Mouse (Mus musculus): ENCODE results near the gene Fpgs.

Gene Fpgs

GRCm38 (mm10) chr2:32693823-32694411 is 10.0 kb downstream of the Fpgs start:
- DNase-seq, result peak; percentile 96 to 97

- no peak for DNase-seq
Observed at GRCm38 (mm10) chr2:32693282-32693681, 10.7 kb downstream of the Fpgs start.

GRCm38 (mm10) chr2:32692496-32692895 is 11.4 kb downstream of the Fpgs start:
- DNase-seq, result no peak

- DNase-seq, result no peak
Observed at GRCm38 (mm10) chr2:32691041-32691440, 12.9 kb downstream of the Fpgs start.

GRCm38 (mm10) chr2:32689420-32689819 is 14.5 kb downstream of the Fpgs start:
- DNase-seq, result peak; percentile 87 to 92

- DNase-seq, result no peak
Observed at GRCm38 (mm10) chr2:32687562-32687961, 16.4 kb downstream of the Fpgs start.

- DNase-seq, result no peak
Observed at GRCm38 (mm10) chr2:32686640-32687039, 17.3 kb downstream of the Fpgs start.

GRCm38 (mm10) chr2:32685807-32686206 is 18.1 kb downstream of the Fpgs start:
- no peak for DNase-seq

- no peak for DNase-seq
Observed at GRCm38 (mm10) chr2:32684681-32685428, 19.1 kb downstream of the Fpgs start.

GRCm38 (mm10) chr2:32683701-32684100 is 20.2 kb downstream of the Fpgs start:
- DNase-seq, result peak in 1 of 2 experiments; percentile 20

GRCm38 (mm10) chr2:32682721-32683417 is 21.1 kb downstream of the Fpgs start:
- peak in 1 of 2 experiments; percentile 17 for DNase-seq

GRCm38 (mm10) chr2:32681754-32682153 is 22.2 kb downstream of the Fpgs start:
- DNase-seq, result peak in 1 of 2 experiments; percentile 37

GRCm38 (mm10) chr2:32680961-32681650 is 22.8 kb downstream of the Fpgs start:
- peak in 1 of 2 experiments; percentile 25 for DNase-seq

GRCm38 (mm10) chr2:32680051-32680451 is 23.9 kb downstream of the Fpgs start:
- DNase-seq, result peak in 1 of 2 experiments; percentile 52

- DNase-seq, result no peak
Observed at GRCm38 (mm10) chr2:32677683-32678082, 26.3 kb downstream of the Fpgs start.

GRCm38 (mm10) chr2:32676821-32677220 is 27.1 kb downstream of the Fpgs start:
- DNase-seq, result no peak

- DNase-seq, result peak; percentile 70 to 79
Observed at GRCm38 (mm10) chr2:32673176-32673917, 30.6 kb downstream of the Fpgs start.

GRCm38 (mm10) chr2:32671907-32672595 is 31.9 kb downstream of the Fpgs start:
- DNase-seq, result no peak

GRCm38 (mm10) chr2:32671147-32671546 is 32.8 kb downstream of the Fpgs start:
- no peak for DNase-seq

GRCm38 (mm10) chr2:32669876-32670275 is 34.1 kb downstream of the Fpgs start:
- DNase-seq, result no peak

- DNase-seq, result no peak
Observed at GRCm38 (mm10) chr2:32668176-32668575, 35.8 kb downstream of the Fpgs start.

- no peak for DNase-seq
Observed at GRCm38 (mm10) chr2:32667775-32668174, 36.2 kb downstream of the Fpgs start.

Measured in lung, postnatal 4 days (tissue).